Mouse (Mus musculus): Measurements from ENCODE around the gene Fev. TPM values are rescaled to one million over a fixed set of nuclear protein-coding genes. Genes with fewer than 3 reads are reported as not detected.

Gene Fev
- polyA plus RNA-seq, 1 experiment from 2014 or later: not detected

DNA sequence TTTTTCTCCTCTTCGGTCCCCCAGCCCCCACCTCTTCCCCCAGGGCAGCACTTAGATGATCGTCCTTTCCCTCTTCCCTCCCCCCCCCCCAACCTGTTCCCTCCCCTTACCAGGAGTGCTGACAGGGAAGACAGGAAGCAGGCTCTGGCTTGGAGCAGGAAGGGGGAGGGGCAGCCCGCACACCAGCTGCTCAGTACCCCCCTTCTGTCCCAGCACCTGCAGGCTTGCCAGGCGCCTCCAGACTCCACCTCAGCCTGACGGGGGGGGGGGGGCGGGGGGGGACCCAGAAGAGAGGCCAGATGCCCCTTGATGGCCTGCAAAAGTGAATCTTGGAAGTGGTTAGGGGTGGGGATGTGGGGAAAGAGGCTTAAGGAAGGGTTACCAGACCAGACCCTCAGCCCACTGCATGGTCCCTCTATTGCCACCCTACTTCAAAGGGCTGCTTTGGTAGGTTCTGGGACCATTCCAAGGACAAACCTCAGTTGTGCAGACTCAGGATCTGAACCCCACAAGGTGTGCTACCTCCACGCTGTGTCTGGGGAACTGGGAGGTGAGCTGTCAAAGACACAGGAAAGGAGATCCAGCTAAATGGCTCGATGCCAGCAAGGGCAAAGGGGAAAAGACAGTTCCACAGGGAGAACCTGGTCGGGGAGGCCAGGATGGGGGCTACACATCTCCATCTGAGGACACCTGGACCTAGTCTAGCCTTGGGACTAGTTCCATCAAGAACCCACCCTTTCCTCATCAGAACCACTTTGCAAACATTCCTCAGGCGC, 13.6 kb upstream of the Fev start:
- no peak for ATAC-seq (ENCODE audit: low read depth)
- WGBS: under 1% methylated on average over 7 of the region's 10 CpGs
- H3K9ac ChIP-seq (ENCODE audit: low read depth, low read length): no peak overlapping the region

DNA sequence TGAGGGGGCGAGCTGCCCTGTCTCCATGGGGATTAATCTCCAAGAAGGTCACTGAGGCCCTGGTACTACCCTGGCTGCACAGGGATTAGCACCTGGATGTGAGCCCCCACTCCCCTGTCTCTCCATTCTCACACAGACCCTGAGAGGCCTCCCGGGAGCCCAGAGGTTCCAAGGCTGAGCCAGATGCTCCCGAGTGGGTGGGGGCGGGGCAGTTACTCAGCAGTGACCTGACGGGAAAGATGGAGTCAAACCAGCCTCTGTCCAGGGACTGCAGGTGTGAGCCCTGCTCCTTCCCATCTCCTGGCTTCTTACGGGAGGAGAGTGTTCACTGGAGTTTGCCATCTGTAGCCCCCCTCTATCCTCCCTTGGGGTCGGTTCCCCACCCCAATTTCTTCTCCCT, 12.8 kb upstream of the Fev start:
- H3K4me2 ChIP-seq (ENCODE audit: low read depth, low read length): no peak overlapping the region
- ATAC-seq (ENCODE audit: low read depth) (peak; percentile 27; the same call in 1 of the 2 replicates), DNase-seq (ENCODE audit: low spot score) (no peak)
- no peaks in the 10 kb centered on the region for H3K9me3 ChIP-seq (ENCODE audit: control insufficient read depth, low read length)
- no peak overlapping the region for H3K27ac ChIP-seq (replicated peaks; ENCODE audit: low read depth, low read length)
- no peak overlapping the region for H3K4me3 ChIP-seq (ENCODE audit: low read depth, low read length)
- no peaks in the 10 kb centered on the region for H3K4me1 ChIP-seq (ENCODE audit: control insufficient read depth, insufficient read depth, low read length)
- under 1% methylated on average over 5 of the region's 7 CpGs for WGBS
- H3K27me3 ChIP-seq (replicated peaks; ENCODE audit: control insufficient read depth, insufficient read depth, low read length): peaks cover 98% of the 10 kb centered on the region
- H3K9ac ChIP-seq (ENCODE audit: low read depth, low read length): no peak overlapping the region
- no peaks in the 10 kb centered on the region for H3K36me3 ChIP-seq (ENCODE audit: control insufficient read depth, insufficient read depth, low read length)

More for the DNA sequence above, 13.6 kb upstream of the Fev start:
- DNase-seq (ENCODE audit: low spot score): no peak
- peaks cover 97% of the 10 kb centered on the region for H3K27me3 ChIP-seq (replicated peaks; ENCODE audit: control insufficient read depth, insufficient read depth, low read length)
- no peaks in the 10 kb centered on the region for H3K4me1 ChIP-seq (ENCODE audit: control insufficient read depth, insufficient read depth, low read length)
- no peak overlapping the region for H3K4me2 ChIP-seq (ENCODE audit: low read depth, low read length)
- H3K36me3 ChIP-seq (ENCODE audit: control insufficient read depth, insufficient read depth, low read length): no peaks in the 10 kb centered on the region
- H3K9me3 ChIP-seq (ENCODE audit: control insufficient read depth, low read length): no peaks in the 10 kb centered on the region
- H3K27ac ChIP-seq (replicated peaks; ENCODE audit: low read depth, low read length): no peak overlapping the region
- H3K4me3 ChIP-seq (ENCODE audit: low read depth, low read length): no peak overlapping the region

DNA sequence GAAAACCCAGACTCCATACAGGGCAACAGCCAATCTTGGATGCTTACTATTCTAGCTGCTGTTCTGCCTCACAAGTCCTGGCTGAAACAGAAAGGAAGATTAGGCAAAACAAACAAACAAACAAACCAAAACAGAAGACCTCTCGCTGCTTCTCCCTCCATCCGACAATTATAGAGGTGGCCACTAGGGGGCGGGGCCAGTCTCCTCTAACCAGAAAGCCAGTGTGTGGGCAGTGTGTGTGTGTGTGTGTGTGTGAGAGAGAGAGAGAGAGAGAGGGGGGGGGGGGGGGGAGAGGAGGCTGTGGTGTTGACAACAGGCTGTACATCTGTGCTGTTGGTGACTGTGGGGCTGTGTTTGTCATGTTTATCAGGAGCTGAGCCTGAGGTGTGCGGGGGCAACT, 9.7 kb upstream of the Fev start:
- WGBS: 20% methylated on average over 4 of the region's 4 CpGs
- ATAC-seq (ENCODE audit: low read depth) (no peak), DNase-seq (ENCODE audit: low spot score) (peak; percentile 50)
- Histone ChIP-seq H3K27ac (replicated peaks; ENCODE audit: low read depth, low read length) (no peak overlapping the region), H3K4me2 (ENCODE audit: low read depth, low read length) (no peak overlapping the region), H3K4me1 (ENCODE audit: control insufficient read depth, insufficient read depth, low read length) (no peaks in the 10 kb centered on the region), H3K27me3 (replicated peaks; ENCODE audit: control insufficient read depth, insufficient read depth, low read length) (peaks cover 98% of the 10 kb centered on the region), H3K9ac (ENCODE audit: low read depth, low read length) (no peak overlapping the region), H3K36me3 (ENCODE audit: control insufficient read depth, insufficient read depth, low read length) (no peaks in the 10 kb centered on the region), H3K9me3 (ENCODE audit: control insufficient read depth, low read length) (no peaks in the 10 kb centered on the region), H3K4me3 (ENCODE audit: low read depth, low read length) (no peak overlapping the region)

DNA sequence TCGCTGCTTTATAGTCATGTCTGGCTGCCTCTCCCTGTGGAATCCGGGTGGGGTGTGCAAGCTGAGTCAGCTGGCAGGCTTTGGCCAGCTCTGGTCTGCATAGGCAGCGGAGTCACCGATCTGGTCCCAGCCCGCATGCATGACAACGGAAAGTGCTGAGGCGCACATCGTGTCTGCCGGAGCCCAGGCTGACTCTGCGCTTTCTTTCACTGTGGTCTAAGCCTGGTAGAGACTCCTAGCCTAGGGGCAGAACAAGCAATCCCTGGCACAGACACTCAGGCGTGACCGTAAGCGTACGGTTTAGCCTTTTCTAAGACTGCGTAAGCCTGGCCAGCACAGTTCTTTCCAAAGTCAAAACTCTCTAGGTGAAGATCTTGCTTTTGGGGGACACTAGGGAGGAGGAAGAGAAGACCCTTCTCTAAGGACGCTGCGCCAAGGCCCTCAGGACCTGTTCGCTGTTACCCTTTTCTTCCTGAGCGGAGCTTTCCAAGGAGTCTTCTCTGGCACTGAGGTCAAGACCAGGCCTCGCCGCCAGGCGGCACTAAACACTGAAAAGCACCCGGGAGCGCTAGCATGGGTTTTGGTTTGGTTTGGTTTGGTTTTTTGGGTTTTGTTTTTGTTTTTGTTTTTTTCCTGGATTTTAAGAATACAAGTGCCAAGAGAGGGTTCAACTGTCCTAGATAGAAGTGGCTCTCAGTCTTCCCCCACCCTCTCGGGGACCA, 8.1 kb upstream of the Fev start, which contains the start of gene Cryba2:
Gene Cryba2, minus strand, starts transcription at position 10 of the 722 bp plus-strand sequence.
- Histone ChIP-seq H3K27ac (replicated peaks; ENCODE audit: low read depth, low read length) (no peak within 1 kb of the TSS), H3K9me3 (ENCODE audit: control insufficient read depth, low read length) (no peaks in the 10 kb centered on the region), H3K4me3 (ENCODE audit: low read depth, low read length) (no peak within 1 kb of the TSS), H3K36me3 (ENCODE audit: control insufficient read depth, insufficient read depth, low read length) (no peaks in the 10 kb centered on the region), H3K9ac (ENCODE audit: low read depth, low read length) (no peak within 1 kb of the TSS), H3K4me2 (ENCODE audit: low read depth, low read length) (peak within 1 kb of the TSS; percentile 23; the same call in 1 of the 2 replicates), H3K27me3 (replicated peaks; ENCODE audit: control insufficient read depth, insufficient read depth, low read length) (peaks cover 95% of the 10 kb centered on the region), H3K4me1 (ENCODE audit: control insufficient read depth, insufficient read depth, low read length) (no peaks in the 10 kb centered on the region)
- no peak for ATAC-seq (ENCODE audit: low read depth)
- WGBS: 4% methylated on average over 25 of the region's 25 CpGs
- DNase-seq (ENCODE audit: low spot score): peak; percentile 55

DNA sequence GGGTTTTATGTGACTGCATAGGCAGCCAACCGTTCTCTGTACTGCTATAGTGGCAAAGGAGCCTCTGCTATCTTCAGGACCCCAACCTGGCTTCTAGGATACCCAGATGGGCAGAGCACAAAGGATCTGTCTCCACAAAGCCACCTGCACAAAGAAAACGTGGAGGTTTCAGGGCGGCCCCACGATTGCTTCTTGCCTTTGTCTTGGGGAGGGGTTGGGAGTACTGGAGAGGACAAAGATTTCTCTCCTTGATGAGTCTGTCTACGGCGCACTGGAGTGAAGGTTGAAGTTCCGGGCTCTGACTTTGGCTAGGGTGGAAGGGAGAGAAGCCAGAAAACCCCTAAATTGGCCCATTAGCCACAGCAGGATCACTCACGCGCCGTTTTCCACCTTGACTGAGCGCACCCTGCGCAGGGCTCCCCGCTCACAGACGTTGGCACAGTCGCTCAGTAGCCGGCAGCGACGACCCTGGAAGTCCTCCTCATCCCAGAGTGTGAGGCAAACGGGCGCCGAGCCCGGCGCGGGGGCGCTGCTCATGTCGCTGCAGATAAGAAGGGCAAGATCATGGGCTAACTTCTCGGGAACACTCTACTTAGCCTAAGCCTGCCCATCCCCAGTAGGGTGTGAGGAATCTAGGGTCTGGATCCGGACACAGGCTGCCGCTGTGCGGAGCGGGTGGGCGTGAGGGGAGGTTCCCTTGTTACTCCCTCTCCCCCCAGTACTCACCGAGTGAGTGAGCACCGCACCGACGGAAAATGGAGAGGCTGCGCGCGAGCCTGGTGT, 7.3 kb upstream of the Fev start:
- DNase-seq (ENCODE audit: low spot score): no peak
- H3K4me1 ChIP-seq (ENCODE audit: control insufficient read depth, insufficient read depth, low read length): no peaks in the 10 kb centered on the region
- H3K9me3 ChIP-seq (ENCODE audit: control insufficient read depth, low read length): no peaks in the 10 kb centered on the region
- peak overlapping the region; percentile 23; the same call in 1 of the 2 replicates for H3K4me2 ChIP-seq (ENCODE audit: low read depth, low read length)
- peaks cover 94% of the 10 kb centered on the region for H3K27me3 ChIP-seq (replicated peaks; ENCODE audit: control insufficient read depth, insufficient read depth, low read length)
- H3K36me3 ChIP-seq (ENCODE audit: control insufficient read depth, insufficient read depth, low read length): no peaks in the 10 kb centered on the region
- no peak overlapping the region for H3K27ac ChIP-seq (replicated peaks; ENCODE audit: low read depth, low read length)
- ATAC-seq (ENCODE audit: low read depth): no peak
- H3K9ac ChIP-seq (ENCODE audit: low read depth, low read length): no peak overlapping the region
- H3K4me3 ChIP-seq (ENCODE audit: low read depth, low read length): no peak overlapping the region
- whole genome bisulfite sequencing: 1% methylated on average over 35 of the region's 39 CpGs

DNA sequence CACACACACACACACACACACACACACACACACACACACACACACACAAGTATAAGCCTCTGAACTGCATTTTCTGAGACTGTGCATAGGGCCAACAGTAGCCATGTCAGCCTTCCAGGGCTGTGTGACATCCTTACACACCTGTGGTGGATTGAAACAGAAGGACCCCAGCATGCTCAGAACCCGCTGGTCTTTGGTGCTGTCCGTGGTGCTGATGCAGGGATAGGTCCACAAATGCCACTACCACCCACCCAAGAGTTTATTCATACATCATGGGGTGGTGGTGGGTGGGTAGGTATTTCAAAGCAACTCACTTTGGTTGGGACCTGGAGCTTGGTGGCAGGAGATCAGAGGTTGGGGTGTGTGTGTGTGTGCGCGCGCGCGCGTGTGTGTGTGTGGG, 6.3 kb upstream of the Fev start:
- Histone ChIP-seq H3K9ac (ENCODE audit: low read depth, low read length) (no peak overlapping the region), H3K27me3 (replicated peaks; ENCODE audit: control insufficient read depth, insufficient read depth, low read length) (peaks cover 94% of the 10 kb centered on the region), H3K27ac (replicated peaks; ENCODE audit: low read depth, low read length) (no peak overlapping the region), H3K4me2 (ENCODE audit: low read depth, low read length) (no peak overlapping the region), H3K4me1 (ENCODE audit: control insufficient read depth, insufficient read depth, low read length) (no peaks in the 10 kb centered on the region), H3K36me3 (ENCODE audit: control insufficient read depth, insufficient read depth, low read length) (no peaks in the 10 kb centered on the region), H3K4me3 (ENCODE audit: low read depth, low read length) (no peak overlapping the region), H3K9me3 (ENCODE audit: control insufficient read depth, low read length) (no peaks in the 10 kb centered on the region)
- no peak for ATAC-seq (ENCODE audit: low read depth)
- DNase-seq (ENCODE audit: low spot score): peak; percentile 70
- WGBS: 0% methylated on average over 2 of the region's 8 CpGs

DNA sequence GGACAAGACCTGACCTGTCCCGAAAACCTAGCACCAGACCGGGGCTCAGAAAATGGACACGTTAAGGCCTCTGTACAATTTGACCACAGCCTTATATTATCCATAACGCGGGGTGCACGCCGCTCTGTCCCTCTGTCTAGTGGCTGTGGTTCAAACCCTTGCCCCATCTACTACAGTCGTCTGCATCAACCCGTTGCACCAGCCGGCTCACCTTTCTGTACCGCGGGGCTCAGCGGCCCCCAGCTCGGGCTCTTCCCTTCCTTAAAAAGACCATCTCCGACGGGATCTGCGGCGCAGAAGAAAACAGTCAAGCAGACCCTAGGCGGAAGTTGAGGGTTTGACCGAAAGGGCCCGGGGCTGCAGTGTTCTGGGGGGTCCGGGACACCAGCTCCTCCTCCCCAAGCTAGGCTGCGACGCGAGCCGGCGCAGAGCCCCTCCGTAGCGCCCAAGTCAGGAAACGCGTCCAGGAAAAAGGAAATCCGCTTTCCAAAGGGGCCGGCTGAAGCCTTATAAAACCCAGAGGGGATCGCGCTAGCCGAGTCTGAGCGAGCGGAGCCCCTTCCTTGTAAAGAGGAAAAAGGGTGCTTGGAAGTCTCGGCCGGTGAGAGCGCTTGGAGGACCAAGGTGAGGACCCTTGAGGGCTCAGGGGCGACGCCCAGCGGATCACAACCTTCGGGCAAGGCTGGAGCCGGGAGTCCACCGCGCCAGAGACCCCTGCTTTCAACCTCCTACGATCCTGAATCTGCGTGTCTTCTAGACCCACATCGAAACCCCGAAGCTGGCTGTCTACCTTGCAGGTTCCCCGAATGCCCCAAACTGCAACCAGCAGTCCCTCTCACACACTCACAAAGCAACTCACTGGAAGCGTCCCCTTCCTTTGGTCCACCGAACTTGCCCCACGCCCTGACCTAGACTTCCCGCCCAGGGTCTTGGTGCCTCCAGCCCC, 750 bp downstream of the Fev start:
- Histone ChIP-seq H3K4me3 (ENCODE audit: low read depth, low read length) (peak overlapping the region; percentile 24), H3K27ac (replicated peaks; ENCODE audit: low read depth, low read length) (no peak overlapping the region), H3K9me3 (ENCODE audit: control insufficient read depth, low read length) (no peaks in the 10 kb centered on the region), H3K9ac (ENCODE audit: low read depth, low read length) (no peak overlapping the region), H3K27me3 (replicated peaks; ENCODE audit: control insufficient read depth, insufficient read depth, low read length) (peaks cover 90% of the 10 kb centered on the region), H3K4me1 (ENCODE audit: control insufficient read depth, insufficient read depth, low read length) (peaks cover 6% of the 10 kb centered on the region), H3K4me2 (ENCODE audit: low read depth, low read length) (peak overlapping the region; percentile 40), H3K36me3 (ENCODE audit: control insufficient read depth, insufficient read depth, low read length) (no peaks in the 10 kb centered on the region)
- ATAC-seq (ENCODE audit: low read depth) (no peak), DNase-seq (ENCODE audit: low spot score) (no peak)
- under 1% methylated on average over 53 of the region's 57 CpGs for WGBS

DNA sequence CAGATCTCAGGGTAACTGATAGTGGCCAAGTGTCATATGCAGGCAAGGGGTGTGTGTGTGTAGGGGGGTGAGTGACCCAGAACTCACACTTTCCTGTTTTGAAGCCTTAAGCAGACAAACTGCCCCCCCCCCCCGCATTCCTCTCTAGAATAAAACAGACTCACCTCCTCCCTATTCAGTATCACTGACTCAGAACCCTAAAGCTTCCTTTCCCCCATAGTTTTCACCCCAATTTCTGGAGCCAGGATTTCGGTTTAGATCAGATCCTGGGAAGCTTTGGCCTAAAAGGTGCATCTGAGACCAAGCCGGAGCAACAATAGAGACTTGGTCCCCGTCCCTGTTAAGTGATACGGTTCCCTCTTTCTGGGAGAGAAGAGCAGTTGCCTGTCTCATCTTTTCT, 1.8 kb downstream of the Fev start:
- Histone ChIP-seq H3K36me3 (ENCODE audit: control insufficient read depth, insufficient read depth, low read length) (no peaks in the 10 kb centered on the region), H3K4me3 (ENCODE audit: low read depth, low read length) (no peak overlapping the region), H3K27ac (replicated peaks; ENCODE audit: low read depth, low read length) (no peak overlapping the region), H3K4me1 (ENCODE audit: control insufficient read depth, insufficient read depth, low read length) (peaks cover 6% of the 10 kb centered on the region), H3K27me3 (replicated peaks; ENCODE audit: control insufficient read depth, insufficient read depth, low read length) (peaks cover 94% of the 10 kb centered on the region), H3K4me2 (ENCODE audit: low read depth, low read length) (no peak overlapping the region), H3K9me3 (ENCODE audit: control insufficient read depth, low read length) (no peaks in the 10 kb centered on the region), H3K9ac (ENCODE audit: low read depth, low read length) (no peak overlapping the region)
- ATAC-seq (ENCODE audit: low read depth): no peak
- 6% methylated on average over 5 of the region's 5 CpGs for WGBS
- no peak for DNase-seq (ENCODE audit: low spot score)

Data from embryonic facial prominence, embryonic 14.5 days (tissue).